Mouse (Mus musculus) heart, adult 9 months (tissue): ENCODE measurements around the gene Gnat3.

Experiments
- DNase-seq, 2 experiments: peaks; one replicate each; pipeline ENCODE4 v3.0.0; 2022; ENCODE audit warnings: low spot score in 2 of 2

Gene Gnat3

DNA sequence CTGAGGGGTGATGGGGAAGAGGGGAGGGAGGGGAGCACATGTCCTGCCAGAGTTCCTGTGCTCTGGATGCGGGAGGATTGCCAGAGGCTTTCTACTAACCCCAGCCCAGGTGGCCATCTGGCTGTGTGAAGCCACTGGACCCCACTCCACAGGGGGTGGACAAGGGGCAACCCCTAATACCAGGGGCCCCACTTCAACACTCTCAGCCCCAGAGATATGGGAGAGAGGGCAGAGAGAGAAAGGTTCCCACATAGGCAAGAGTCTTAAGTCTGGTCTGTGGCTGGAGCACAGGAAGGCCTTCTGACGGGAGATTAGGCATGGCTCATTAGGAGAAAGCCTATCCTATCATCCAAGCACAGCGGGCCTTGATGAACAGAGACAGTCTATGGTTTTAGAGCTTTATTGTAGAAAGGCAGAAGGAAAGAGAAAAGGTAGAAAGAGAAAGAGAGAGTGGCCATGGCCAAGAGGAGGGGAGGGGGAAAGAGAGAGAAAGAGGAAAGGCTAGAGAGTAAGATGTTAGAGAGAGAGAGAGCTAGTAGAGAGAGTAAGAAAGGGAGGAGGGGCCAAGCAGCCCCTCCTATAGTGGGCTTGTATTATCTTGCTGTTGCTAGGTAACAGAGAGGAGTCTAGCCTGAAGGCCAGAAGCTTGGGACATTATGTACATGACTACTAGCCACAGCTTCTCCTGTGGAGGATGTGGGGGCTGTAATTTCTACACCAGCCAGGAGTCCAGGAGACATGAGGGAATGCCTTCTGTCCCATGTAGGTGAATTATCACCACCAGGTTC, 42.7 kb downstream of the Gnat3 start:
- DNase-seq, result no peak

DNA sequence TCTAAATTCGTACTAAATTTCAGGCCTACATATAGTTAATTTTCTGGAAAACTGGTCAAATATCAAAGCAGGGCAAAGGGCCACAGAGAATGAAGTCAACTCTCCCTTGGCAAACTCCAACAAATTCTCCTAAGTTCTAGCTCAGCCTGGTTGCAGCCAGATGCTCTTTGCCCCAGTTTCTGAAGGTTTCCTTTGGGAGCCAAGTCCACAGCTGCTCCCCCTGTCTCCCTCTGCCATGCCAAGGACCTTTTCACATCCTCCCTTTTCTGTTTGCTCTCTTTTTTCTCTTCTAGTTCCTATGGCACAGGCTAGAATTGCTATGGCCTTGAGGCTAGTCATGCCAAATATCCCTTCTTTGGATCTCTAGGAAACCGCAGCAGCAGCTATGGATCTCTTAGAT, 43.8 kb downstream of the Gnat3 start:
- peak; percentile 61 to 67 for DNase-seq

DNA sequence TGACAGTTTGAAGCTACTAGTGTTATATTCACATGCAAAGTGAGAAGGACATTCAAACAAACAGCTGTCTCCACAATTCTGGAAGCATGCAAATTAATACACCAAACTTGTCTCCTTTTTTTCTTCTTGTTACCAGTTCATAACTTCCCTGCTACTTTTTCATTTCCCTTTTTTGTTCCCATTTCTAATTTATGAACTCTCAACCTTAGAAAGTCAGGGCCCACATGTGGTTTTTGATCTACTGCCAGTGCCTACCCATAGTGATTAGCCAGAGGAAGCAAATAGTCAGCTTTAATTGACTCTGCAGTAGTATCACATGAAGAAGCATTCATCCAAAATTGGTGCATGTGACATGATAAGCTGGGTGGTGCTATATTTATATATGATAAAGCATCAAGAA, 44.7 kb downstream of the Gnat3 start:
- peak in 1 of 2 experiments; percentile 48 for DNase-seq

DNA sequence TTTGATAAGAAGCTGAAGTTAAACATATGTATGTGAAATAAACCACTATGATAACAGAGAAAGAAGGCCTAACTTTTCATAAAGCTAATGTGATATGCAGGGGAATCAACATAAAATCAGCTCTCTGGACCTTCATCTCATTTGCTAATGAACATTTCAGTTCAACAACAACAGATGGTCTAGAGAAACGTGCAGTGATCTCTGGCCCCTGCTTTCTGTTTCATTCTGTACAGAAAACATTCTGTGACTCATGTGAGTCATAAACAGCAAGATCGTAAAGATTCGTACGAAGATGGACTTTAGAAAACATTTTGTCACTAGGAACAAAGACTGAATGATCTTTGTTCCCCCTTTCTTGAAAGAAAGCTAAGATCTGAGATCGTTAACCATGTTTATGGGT, 48.0 kb downstream of the Gnat3 start:
- DNase-seq, result no peak

DNA sequence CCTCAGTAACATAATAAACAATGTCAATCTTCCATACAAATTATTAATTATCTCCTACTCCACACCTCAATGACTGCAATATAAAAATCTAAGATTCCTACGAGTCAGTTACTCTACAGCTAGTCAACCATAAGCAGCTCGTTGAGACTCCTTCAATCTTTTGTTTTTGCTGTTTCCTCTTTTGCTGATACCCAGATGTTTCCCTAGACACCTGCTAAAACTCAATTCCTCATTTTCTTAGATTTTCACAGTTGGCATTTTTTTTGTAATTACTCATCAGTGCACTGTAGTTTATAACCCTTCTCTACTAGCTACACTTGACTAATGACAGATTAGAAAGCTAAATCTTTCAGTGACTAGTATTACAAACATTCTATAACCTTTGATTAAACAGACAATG, 50.8 kb downstream of the Gnat3 start:
- DNase-seq, result no peak

DNA sequence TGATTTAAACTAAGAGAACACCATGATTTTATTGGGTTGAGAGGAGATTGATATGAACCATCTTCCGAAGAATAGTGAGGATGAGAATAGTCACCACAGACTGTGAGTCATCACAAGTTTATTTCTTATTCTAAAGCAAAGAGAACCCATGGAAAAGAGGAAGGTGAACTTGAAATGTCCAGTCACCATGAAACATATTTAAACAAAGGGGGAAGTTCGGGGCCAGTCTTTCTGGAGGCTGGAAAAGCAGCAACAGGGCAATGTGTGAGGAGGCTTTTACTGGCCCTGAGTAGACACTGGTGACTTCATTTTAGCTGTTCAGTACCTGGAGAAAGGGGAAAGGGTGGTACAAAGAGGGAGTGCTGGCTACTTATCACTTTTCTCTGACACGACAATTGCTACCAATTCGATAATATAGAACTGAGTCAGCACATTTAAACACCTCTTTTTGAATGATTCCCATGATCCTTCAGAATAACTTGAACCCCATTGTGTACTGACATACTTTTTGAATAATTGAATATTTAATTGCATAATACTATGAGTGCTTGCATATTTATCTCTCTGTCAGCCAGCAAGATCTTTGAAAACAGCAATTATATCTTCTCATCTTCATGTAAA, 52.0 kb downstream of the Gnat3 start:
- DNase-seq, result peak in 1 of 2 experiments; percentile 34

DNA sequence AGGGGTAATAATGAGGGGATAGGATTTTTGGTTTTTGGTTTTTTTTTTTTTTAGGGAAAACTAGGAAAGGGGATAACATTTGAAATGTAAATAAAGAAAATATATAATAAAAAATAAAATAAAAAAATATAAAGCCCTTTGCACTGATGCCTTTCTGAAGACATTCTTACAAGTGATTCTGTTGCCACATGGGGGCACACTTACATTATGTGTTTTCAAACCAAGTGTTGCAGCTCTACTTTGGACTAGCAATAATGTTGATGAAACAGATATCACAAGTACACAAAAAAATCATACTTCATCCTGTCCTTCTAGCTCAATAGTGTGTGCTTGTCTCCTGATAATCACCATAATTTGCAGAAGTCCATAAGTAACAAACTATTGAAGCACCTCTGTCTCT, 61.0 kb downstream of the Gnat3 start:
- no peak for DNase-seq

DNA sequence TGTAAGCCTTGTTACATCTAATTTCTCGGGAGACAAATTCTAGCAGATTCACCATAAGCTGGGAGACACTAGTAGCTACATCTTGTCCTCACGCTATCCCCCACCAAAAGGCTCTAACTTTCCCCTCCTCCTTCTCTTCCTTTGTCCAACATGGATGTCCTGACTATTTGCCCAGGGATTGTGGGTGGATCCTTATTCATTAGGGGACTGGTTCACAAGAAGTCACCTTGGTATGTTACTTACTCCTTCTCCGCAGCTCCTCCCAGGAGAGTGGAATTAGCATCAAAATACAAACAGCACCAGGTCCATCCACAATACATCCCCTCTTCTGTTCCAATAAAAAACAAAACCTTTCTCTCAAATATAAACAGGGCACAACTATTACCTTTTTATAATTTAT, 65.2 kb downstream of the Gnat3 start:
- DNase-seq, result no peak

DNA sequence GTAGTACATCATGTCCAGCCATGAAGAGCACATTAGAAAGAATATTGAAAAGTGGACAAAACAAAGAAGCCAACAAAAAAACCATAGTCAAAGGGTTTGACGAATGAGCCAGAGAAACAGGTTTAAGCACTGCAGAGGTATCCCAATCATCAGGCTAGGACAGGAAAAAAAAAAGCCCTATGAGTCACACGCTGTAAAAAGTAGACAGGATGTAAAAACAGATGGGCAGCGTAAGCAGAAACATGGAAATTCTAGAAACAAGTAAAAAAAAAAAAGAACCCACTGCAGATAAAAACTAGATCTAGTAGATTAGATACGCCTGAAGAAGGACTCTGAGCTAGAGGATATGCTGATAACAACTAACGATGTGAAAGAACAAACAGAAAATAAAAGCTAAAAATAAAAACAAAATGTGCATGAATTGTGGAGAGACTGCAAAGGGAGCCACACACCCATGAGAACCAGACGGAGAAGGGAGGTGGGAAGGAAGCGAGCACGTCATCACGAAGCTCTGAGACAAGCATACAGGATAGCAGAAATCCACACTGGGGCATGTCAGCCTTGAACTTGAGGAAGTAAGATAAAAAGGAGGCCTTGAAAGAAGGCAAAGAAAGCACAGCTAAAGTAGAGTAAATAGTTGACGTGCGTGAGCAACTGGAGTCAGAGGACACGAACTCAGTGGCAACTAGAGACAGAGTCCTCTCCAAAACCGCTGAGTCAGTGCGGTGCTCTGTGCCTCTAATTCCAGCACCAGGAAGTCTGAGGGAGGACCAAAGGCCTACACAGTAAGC, 73.7 kb downstream of the Gnat3 start:
- DNase-seq, result peak; percentile 36 to 54

DNA sequence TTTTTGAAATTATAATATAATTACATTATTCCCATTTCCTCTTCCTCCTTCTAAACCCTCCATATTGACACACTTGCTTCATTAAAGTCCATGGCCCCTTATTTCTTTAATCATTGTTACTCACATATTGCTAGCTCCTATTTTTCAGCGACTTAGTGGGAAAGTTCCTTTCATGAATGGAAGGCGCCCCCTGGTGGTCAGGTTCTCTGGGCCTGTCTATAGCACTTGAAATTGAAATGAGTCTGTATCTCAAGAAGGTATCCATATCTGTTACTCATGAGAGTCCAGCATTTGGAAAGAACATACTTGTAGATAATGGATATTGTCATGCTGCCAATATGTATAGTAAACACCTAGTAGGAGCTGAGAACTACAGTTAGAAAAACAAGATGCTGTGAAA, 80.7 kb downstream of the Gnat3 start:
- peak; percentile 24 to 59 for DNase-seq

DNA sequence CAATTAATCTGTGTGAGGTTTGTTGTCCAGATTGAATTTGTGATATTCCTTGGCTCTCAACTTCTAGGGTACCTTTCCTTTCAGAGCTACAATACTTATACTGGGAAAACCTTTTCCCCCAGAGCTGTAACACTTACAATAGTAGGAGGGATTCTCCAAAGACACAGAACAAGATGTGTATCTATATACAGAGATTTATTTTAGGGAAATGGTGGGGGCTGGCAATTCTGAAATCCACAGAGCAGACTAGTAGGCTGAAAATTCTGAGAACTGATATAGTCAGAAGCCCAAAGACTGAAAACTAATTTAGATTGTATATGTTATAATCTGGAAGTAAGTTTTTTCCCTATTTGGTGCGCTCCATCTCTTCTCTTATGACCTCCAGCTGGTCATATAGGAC, 86.5 kb downstream of the Gnat3 start:
- no peak for DNase-seq

DNA sequence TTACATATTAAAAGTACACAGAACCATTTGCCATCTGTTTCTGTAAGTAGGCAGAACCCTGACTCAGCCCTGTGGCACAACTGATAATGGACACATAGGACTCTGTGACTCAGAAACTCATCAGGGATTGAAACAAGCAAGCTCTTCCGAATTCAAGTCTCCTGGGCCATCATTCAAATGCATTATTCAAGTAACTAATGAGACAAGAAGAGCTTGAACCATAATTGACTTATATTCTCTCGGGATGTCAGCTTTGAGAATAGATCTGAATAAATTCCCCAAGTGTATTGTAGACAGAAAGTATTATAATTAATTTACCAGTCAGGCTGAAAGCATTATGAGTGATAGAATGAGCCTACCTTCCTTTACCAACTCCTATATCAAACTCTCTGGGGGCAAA, 93.0 kb downstream of the Gnat3 start:
- no peak for DNase-seq
